Mouse (Mus musculus) embryonic facial prominence, embryonic 11.5 days (tissue): ENCODE measurements at regions not wholly inside any gene's neighbourhood (a gene's known extent, or its start where the extent isn't known, plus 50 kb on each side); places are given as distances from the start of the nearest gene placed in this dataset.

Experiments
- ATAC-seq: fragments of 200-750 bp; cut with Nextera tagmentation; replicated peaks from 2 replicates; pipeline ENCODE4 v1.8.0; 2017; ENCODE audit warnings: low read depth; ENCODE audit not compliant: insufficient number of reproducible peaks, low FRiP score, low TSS enrichment
- DNase-seq: peaks from one replicate; pipeline ENCODE4 v3.0.0-alpha.2; 2015; ENCODE audit warnings: low spot score
- H3K27ac ChIP-seq: fragments of 300-500 bp; sonication (generic); replicated peaks from 2 replicates; pipeline ENCODE4 v1.5.1; 2014; ENCODE audit warnings: mild to moderate bottlenecking, low read depth, low read length, control low read depth
- H3K27me3 ChIP-seq: fragments of 300-500 bp; sonication (generic); 2 replicates; pipeline ENCODE4 v1.6.1; 2014; ENCODE audit warnings: mild to moderate bottlenecking, low read length, moderate library complexity, mixed read lengths; ENCODE audit not compliant: control insufficient read depth, insufficient read depth
- H3K36me3 ChIP-seq: fragments of 300-500 bp; sonication (generic); replicated peaks from 2 replicates; pipeline ENCODE4 v1.6.1; 2014; ENCODE audit warnings: low read depth, mild to moderate bottlenecking, low read length, moderate library complexity, mixed read lengths; ENCODE audit not compliant: control insufficient read depth, insufficient read depth
- H3K4me1 ChIP-seq: fragments of 300-500 bp; sonication (generic); 2 replicates; pipeline ENCODE4 v1.6.1; 2014; ENCODE audit warnings: low read length, mixed read lengths; ENCODE audit not compliant: control insufficient read depth, insufficient read depth
- H3K4me2 ChIP-seq: fragments of 300-500 bp; sonication (generic); 2 replicates; pipeline ENCODE4 v1.6.1; 2014; ENCODE audit warnings: low read depth, mild to moderate bottlenecking, control low read depth, low read length, moderate library complexity
- H3K4me3 ChIP-seq: fragments of 300-500 bp; sonication (generic); 2 replicates; pipeline ENCODE4 v1.5.1; 2014; ENCODE audit warnings: low read depth, low read length, control low read depth
- H3K9ac ChIP-seq: fragments of 300-500 bp; sonication (generic); replicated peaks from 2 replicates; pipeline ENCODE4 v1.6.1; 2014; ENCODE audit warnings: mild to moderate bottlenecking, control low read depth, low read length
- H3K9me3 ChIP-seq: fragments of 300-500 bp; sonication (generic); replicated peaks from 2 replicates; pipeline ENCODE4 v1.6.1; 2016; ENCODE audit warnings: mild to moderate bottlenecking, low read length, inconsistent platforms, mixed read lengths; ENCODE audit not compliant: control insufficient read depth
- WGBS: fragments of 180-500 bp; shearing (Covaris S2); extraction: QIAGEN DNeasy Blood & Tissue Kit; methylation state at CpG from one replicate; pipeline ENCODE4 v1.1.7; 2014; 5-methylcytosine and 5-hydroxymethylcytosine counted together

- Histone ChIP-seq H3K27me3 (no peaks in the 10 kb centered on the region), H3K9me3 (no peaks in the 10 kb centered on the region), H3K27ac (no peak overlapping the region), H3K4me1 (no peaks in the 10 kb centered on the region), H3K4me3 (no peak overlapping the region), H3K36me3 (no peaks in the 10 kb centered on the region), H3K4me2 (no peak overlapping the region), H3K9ac (no peak overlapping the region)
- ATAC-seq (no peak), DNase-seq (no peak)
- WGBS, result 91% methylated on average over 3 of the region's 3 CpGs
These were observed 299.0 kb upstream of the Irx4 start for GRCm38 (mm10) chr13:72961291-72961690.

- WGBS, result 87% methylated on average over 4 of the region's 4 CpGs
- no peak for ATAC-seq
These were observed 288.1 kb upstream of the Irx4 start for GRCm38 (mm10) chr13:72972165-72972564.

GRCm38 (mm10) chr13:72972894-72973293 is 287.4 kb upstream of the Irx4 start:
- Histone ChIP-seq H3K9me3 (no peaks in the 10 kb centered on the region), H3K4me1 (no peaks in the 10 kb centered on the region), H3K9ac (no peak overlapping the region), H3K36me3 (no peaks in the 10 kb centered on the region), H3K27me3 (no peaks in the 10 kb centered on the region), H3K4me3 (no peak overlapping the region), H3K27ac (no peak overlapping the region), H3K4me2 (no peak overlapping the region)
- ATAC-seq, result no peak
- WGBS, result 33% methylated on average over 1 of the region's 1 CpGs
- no peak for DNase-seq

More at GRCm38 (mm10) chr13:72972165-72972564, 288.1 kb upstream of the Irx4 start:
- Histone ChIP-seq H3K4me3 (no peak overlapping the region), H3K9ac (no peak overlapping the region), H3K36me3 (no peaks in the 10 kb centered on the region), H3K4me2 (no peak overlapping the region), H3K4me1 (no peaks in the 10 kb centered on the region), H3K9me3 (no peaks in the 10 kb centered on the region), H3K27me3 (no peaks in the 10 kb centered on the region), H3K27ac (no peak overlapping the region)
- no peak for DNase-seq

GRCm38 (mm10) chr13:72977213-72977612 is 283.1 kb upstream of the Irx4 start:
- ATAC-seq (no peak), DNase-seq (no peak)
- no peak overlapping the region for H3K9ac ChIP-seq
- H3K4me1 ChIP-seq, result no peaks in the 10 kb centered on the region
- 87% methylated on average over 6 of the region's 6 CpGs for WGBS
- no peaks in the 10 kb centered on the region for H3K36me3 ChIP-seq
- H3K9me3 ChIP-seq, result no peaks in the 10 kb centered on the region
- no peak overlapping the region for H3K27ac ChIP-seq
- no peak overlapping the region for H3K4me2 ChIP-seq
- no peaks in the 10 kb centered on the region for H3K27me3 ChIP-seq
- H3K4me3 ChIP-seq, result no peak overlapping the region

GRCm38 (mm10) chr13:72977971-72978370 is 282.3 kb upstream of the Irx4 start:
- Histone ChIP-seq H3K27me3 (no peaks in the 10 kb centered on the region), H3K4me3 (no peak overlapping the region), H3K36me3 (no peaks in the 10 kb centered on the region), H3K4me2 (no peak overlapping the region), H3K9me3 (no peaks in the 10 kb centered on the region), H3K4me1 (no peaks in the 10 kb centered on the region), H3K9ac (no peak overlapping the region), H3K27ac (no peak overlapping the region)
- 83% methylated on average over 3 of the region's 3 CpGs for WGBS
- ATAC-seq (no peak), DNase-seq (no peak)

GRCm38 (mm10) chr13:72978966-72979365 is 281.3 kb upstream of the Irx4 start:
- H3K27me3 ChIP-seq, result no peaks in the 10 kb centered on the region
- no peak for ATAC-seq

GRCm38 (mm10) chr13:72992589-72993409 is 267.5 kb upstream of the Irx4 start:
- Histone ChIP-seq H3K9me3 (no peaks in the 10 kb centered on the region), H3K9ac (no peak overlapping the region), H3K4me2 (no peak overlapping the region), H3K27ac (no peak overlapping the region), H3K27me3 (no peaks in the 10 kb centered on the region), H3K4me3 (no peak overlapping the region), H3K36me3 (no peaks in the 10 kb centered on the region), H3K4me1 (no peaks in the 10 kb centered on the region)
- 62% methylated on average over 17 of the region's 17 CpGs for WGBS
- DNase-seq (no peak), ATAC-seq (no peak; the same call in 1 of the 2 replicates)

More at GRCm38 (mm10) chr13:72978966-72979365, 281.3 kb upstream of the Irx4 start:
- Histone ChIP-seq H3K4me1 (no peaks in the 10 kb centered on the region), H3K4me2 (no peak overlapping the region), H3K36me3 (no peaks in the 10 kb centered on the region), H3K9ac (no peak overlapping the region), H3K4me3 (no peak overlapping the region), H3K27ac (no peak overlapping the region), H3K9me3 (no peaks in the 10 kb centered on the region)
- no peak for DNase-seq

- Histone ChIP-seq H3K27me3 (no peaks in the 10 kb centered on the region), H3K27ac (no peak overlapping the region), H3K36me3 (no peaks in the 10 kb centered on the region), H3K9ac (no peak overlapping the region), H3K4me3 (no peak overlapping the region), H3K4me1 (no peaks in the 10 kb centered on the region), H3K4me2 (no peak overlapping the region), H3K9me3 (no peaks in the 10 kb centered on the region)
- no peak for ATAC-seq
- WGBS, result 87% methylated on average over 3 of the region's 3 CpGs
- DNase-seq, result no peak
These were observed 266.8 kb upstream of the Irx4 start for GRCm38 (mm10) chr13:72993410-72993858.
